Mouse (Mus musculus): Measurements from ENCODE around the gene Samd8. TPM values are rescaled to one million over a fixed set of nuclear protein-coding genes. Genes with fewer than 3 reads are reported as not detected.

Samd8 gene
- 4.4 and 7.3 TPM in 2 replicates for polyA plus RNA-seq (2012; rRNA removed)

DNA sequence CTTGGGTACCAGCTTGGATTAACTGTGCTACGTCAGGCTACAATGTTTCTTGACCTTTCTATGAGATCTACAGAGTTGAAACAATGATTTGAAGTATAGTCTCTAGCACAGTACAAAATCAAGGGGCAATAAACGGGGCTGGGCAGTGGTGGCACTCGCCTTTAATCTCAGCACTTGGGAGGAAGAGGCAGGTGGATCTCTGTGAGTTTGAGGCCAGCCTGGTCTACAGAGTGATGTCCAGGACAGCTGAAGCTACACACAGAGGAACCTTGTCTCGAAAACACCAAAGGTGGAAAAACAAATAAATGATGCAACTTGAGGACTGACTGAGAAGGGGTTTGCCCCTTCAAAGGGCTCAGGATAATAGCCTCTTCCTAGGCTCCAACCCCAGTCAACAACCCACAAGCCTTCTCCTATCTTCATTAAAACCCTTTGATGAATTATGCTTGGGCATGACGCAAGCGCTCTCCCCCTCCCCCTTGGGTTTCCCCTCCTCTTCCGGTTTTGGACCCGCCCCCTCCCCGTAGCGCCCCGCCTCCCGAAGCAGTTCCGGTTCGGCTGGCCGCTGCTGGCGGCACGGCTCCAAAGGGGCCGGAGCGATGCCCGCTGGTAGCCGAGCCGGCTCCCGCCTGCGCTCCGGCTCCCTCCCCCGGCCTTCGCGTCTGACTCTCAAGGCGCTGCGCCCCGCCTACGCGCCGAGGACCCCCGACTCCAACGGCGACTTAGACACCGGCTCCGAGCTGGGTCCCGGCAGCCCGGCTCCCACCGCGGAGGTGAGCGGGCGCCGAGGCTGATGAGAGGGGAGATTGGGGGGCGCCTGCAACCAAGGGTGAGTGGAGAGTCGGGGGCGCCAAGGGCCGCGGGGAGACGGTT, at the start of gene Samd8:
Samd8 (plus strand) TSS at position 524 of the 873 bp plus-strand sequence.
- peak within 1 kb of the TSS; percentile 97 for H3K4me3 ChIP-seq (ENCODE audit: extremely low read depth, insufficient read depth, insufficient read length)
- H3K36me3 ChIP-seq (ENCODE audit: control insufficient read depth, insufficient read depth, low read length) = no peaks in the 10 kb centered on the region
- peak; percentile 63 to 70 for DNase-seq (ENCODE audit: low read depth in 1 of 2, low spot score in 2 of 2)
- H3K4me1 ChIP-seq (ENCODE audit: control insufficient read depth, insufficient read depth, insufficient read length) = peaks cover 3% of the 10 kb centered on the region; the same call in 1 of the 2 replicates
- peak within 1 kb of the TSS; percentile 83 for H3K27ac ChIP-seq (ENCODE audit: insufficient read depth, low read length)
- TF ChIP-seq POLR2A (IDR thresholded peaks at IDR 0.05; ENCODE audit: low read depth, low read length) (peak; percentile 53), CTCF (IDR thresholded peaks at IDR 0.05; ENCODE audit: extremely low read depth, insufficient read depth, insufficient read length, insufficient replicate concordance) (no peak)
- WGBS = 6% methylated on average over 52 of the region's 52 CpGs
- H3K27me3 ChIP-seq (ENCODE audit: control insufficient read depth, insufficient read depth, low read length) = no peaks in the 10 kb centered on the region

DNA sequence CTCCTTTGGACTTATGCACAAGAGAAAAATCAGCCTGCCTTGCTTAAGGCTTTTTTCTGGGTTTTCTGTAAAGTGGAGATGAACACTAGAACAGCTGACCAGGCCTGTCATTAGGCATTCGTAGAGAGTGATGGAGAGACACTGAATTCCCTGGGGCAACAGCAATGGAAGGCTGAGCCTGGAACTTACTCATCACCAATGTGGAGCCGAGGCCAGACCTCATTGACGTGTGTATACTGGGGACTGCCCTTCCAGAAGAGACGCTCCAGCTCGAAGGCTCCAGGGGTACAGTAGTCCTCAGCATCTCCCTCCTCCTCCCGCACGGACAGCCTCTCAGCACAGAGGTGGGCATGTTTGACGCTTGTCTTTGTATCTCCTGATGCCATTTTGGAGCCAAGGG, 47.6 kb upstream of the Samd8 start:
- H3K27ac ChIP-seq (ENCODE audit: insufficient read depth, low read length) = no peak overlapping the region
- DNase-seq (ENCODE audit: low read depth in 1 of 2, low spot score in 2 of 2) = no peak
- no peaks in the 10 kb centered on the region for H3K4me1 ChIP-seq (ENCODE audit: control insufficient read depth, insufficient read depth, insufficient read length)
- TF ChIP-seq CTCF (IDR thresholded peaks at IDR 0.05; ENCODE audit: extremely low read depth, insufficient read depth, insufficient read length, insufficient replicate concordance) = no peak
- no peak for TF ChIP-seq POLR2A (IDR thresholded peaks at IDR 0.05; ENCODE audit: low read depth, low read length)
- H3K36me3 ChIP-seq (ENCODE audit: control insufficient read depth, insufficient read depth, low read length) = no peaks in the 10 kb centered on the region
- H3K4me3 ChIP-seq (ENCODE audit: extremely low read depth, insufficient read depth, insufficient read length) = no peak overlapping the region
- WGBS = 91% methylated on average over 8 of the region's 8 CpGs
- no peaks in the 10 kb centered on the region for H3K27me3 ChIP-seq (ENCODE audit: control insufficient read depth, insufficient read depth, low read length)

DNA sequence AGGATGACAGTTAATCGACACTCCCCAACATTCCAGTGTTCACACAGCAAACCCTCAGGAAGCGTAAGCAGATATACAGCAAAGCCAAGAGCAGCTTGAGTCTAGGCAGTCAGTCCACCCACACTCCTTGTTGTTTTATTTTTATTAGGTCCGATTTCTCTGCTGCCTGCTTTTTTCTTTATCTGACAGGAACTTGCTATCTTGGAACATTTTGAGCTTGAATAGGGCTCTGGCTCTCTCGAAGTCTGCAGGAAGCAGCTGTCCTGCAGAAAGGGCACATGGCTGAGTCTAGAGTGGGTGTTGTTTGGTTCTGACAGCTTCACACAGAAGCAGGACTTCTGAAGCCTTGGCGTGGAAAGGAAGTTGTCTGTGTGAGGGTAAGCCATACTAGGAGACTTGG, 47.1 kb upstream of the Samd8 start:
- DNase-seq (ENCODE audit: low read depth in 1 of 2, low spot score in 2 of 2) = no peak
- no peak overlapping the region for H3K4me3 ChIP-seq (ENCODE audit: extremely low read depth, insufficient read depth, insufficient read length)
- no peaks in the 10 kb centered on the region for H3K36me3 ChIP-seq (ENCODE audit: control insufficient read depth, insufficient read depth, low read length)
- H3K4me1 ChIP-seq (ENCODE audit: control insufficient read depth, insufficient read depth, insufficient read length) = no peaks in the 10 kb centered on the region
- WGBS = 30% methylated on average over 5 of the region's 5 CpGs
- no peak overlapping the region for H3K27ac ChIP-seq (ENCODE audit: insufficient read depth, low read length)
- TF ChIP-seq CTCF (IDR thresholded peaks at IDR 0.05; ENCODE audit: extremely low read depth, insufficient read depth, insufficient read length, insufficient replicate concordance) = no peak
- H3K27me3 ChIP-seq (ENCODE audit: control insufficient read depth, insufficient read depth, low read length) = no peaks in the 10 kb centered on the region

DNA sequence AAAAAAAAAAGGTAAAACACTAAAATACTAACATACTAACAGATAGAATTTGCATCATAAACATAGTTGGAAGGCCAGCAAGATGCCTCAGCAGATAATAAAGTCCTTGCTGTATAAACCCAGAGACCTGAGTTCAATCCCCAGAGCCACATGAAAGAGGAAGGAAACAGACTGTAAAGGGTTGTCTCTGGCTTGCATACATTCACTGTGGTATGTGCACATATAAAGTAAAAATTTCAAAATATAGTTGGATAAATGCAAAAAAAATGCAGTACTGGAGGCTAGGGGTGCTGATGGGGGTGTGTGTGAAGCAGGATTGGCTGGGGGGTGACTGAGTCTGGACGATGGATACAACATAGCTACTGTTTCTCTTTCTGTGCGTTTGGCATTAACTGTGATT, 44.9 kb upstream of the Samd8 start:
- H3K27me3 ChIP-seq (ENCODE audit: control insufficient read depth, insufficient read depth, low read length) = no peaks in the 10 kb centered on the region
- no peak overlapping the region for H3K27ac ChIP-seq (ENCODE audit: insufficient read depth, low read length)
- H3K4me3 ChIP-seq (ENCODE audit: extremely low read depth, insufficient read depth, insufficient read length) = no peak overlapping the region
- TF ChIP-seq CTCF (IDR thresholded peaks at IDR 0.05; ENCODE audit: extremely low read depth, insufficient read depth, insufficient read length, insufficient replicate concordance) = no peak
- no peak for TF ChIP-seq POLR2A (IDR thresholded peaks at IDR 0.05; ENCODE audit: low read depth, low read length)
- no peaks in the 10 kb centered on the region for H3K4me1 ChIP-seq (ENCODE audit: control insufficient read depth, insufficient read depth, insufficient read length)
- no peak for DNase-seq (ENCODE audit: low read depth in 1 of 2, low spot score in 2 of 2)
- WGBS = 75% methylated on average over 2 of the region's 2 CpGs
- no peaks in the 10 kb centered on the region for H3K36me3 ChIP-seq (ENCODE audit: control insufficient read depth, insufficient read depth, low read length)

DNA sequence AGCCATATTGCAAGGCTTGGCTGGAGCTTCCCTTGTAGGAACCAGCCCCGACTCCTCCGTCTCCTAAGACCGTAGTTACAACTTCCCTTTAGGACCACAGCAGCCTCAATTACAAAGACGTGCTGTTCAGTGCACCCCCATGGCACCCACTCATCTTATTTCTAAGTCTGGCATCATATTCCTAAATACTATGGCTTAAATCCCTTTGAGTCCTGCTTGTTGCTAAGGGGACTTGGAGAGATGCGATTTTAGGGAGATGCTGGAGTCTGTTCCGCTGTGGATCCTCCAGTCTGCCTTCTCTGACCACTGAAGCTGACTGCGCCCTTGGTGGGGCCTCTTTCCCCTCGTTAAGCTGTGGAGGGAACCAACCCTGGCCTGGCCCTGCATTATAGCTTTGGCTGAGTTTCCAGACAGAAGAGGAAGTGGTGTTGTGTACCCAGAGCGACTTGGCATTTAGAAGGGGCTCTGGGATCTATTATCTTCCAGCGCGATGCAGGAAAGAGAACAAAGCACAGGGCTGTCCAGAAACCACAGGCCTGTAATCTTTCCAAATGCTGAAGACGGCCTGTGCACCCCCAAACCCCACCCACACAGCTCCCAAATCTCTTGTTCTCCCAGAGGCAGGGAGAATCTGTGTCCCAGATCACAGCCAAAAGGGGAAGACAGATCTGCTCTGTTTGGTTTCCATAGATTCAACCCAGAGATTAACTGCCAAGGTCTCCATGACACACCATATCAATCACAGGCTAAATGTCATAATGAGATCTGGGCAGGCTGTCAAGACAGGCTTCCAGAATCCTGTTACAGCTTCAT, 43.4 kb upstream of the Samd8 start:
- no peak for DNase-seq (ENCODE audit: low read depth in 1 of 2, low spot score in 2 of 2)
- WGBS = 17% methylated on average over 12 of the region's 12 CpGs
- Histone ChIP-seq H3K27me3 (ENCODE audit: control insufficient read depth, insufficient read depth, low read length) (no peaks in the 10 kb centered on the region), H3K27ac (ENCODE audit: insufficient read depth, low read length) (no peak overlapping the region), H3K36me3 (ENCODE audit: control insufficient read depth, insufficient read depth, low read length) (no peaks in the 10 kb centered on the region), H3K4me1 (ENCODE audit: control insufficient read depth, insufficient read depth, insufficient read length) (no peaks in the 10 kb centered on the region), H3K4me3 (ENCODE audit: extremely low read depth, insufficient read depth, insufficient read length) (no peak overlapping the region)
- TF ChIP-seq POLR2A (IDR thresholded peaks at IDR 0.05; ENCODE audit: low read depth, low read length) (no peak), CTCF (IDR thresholded peaks at IDR 0.05; ENCODE audit: extremely low read depth, insufficient read depth, insufficient read length, insufficient replicate concordance) (no peak)

DNA sequence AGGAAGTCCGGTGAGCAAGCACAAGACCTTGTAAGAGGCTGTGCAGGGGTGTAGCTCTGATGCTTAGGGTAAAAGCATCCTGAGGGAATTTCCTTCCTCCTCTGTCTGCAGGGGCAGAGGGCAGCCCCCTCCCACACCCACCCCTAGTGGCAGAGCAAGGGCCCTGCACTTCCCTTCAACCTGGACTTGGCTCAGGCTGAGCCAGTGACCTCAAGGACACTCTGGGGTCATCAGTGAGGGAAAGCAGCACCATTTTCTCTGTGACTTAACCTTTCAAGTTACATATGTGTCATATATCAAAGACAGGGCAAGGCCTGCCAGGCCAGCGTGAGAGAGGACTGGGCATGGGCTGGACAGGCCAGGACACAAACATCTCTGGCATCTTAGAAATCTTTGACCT, 40.8 kb upstream of the Samd8 start:
- TF ChIP-seq POLR2A (IDR thresholded peaks at IDR 0.05; ENCODE audit: low read depth, low read length) (no peak), CTCF (IDR thresholded peaks at IDR 0.05; ENCODE audit: extremely low read depth, insufficient read depth, insufficient read length, insufficient replicate concordance) (no peak)
- H3K27me3 ChIP-seq (ENCODE audit: control insufficient read depth, insufficient read depth, low read length) = no peaks in the 10 kb centered on the region
- no peaks in the 10 kb centered on the region for H3K36me3 ChIP-seq (ENCODE audit: control insufficient read depth, insufficient read depth, low read length)
- no peaks in the 10 kb centered on the region for H3K4me1 ChIP-seq (ENCODE audit: control insufficient read depth, insufficient read depth, insufficient read length)
- no peak for DNase-seq (ENCODE audit: low read depth in 1 of 2, low spot score in 2 of 2)
- no peak overlapping the region for H3K27ac ChIP-seq (ENCODE audit: insufficient read depth, low read length)
- WGBS = 91% methylated on average over 2 of the region's 2 CpGs
- no peak overlapping the region for H3K4me3 ChIP-seq (ENCODE audit: extremely low read depth, insufficient read depth, insufficient read length)
